Mouse (Mus musculus) liver, postnatal 0 days (tissue): ENCODE results near the gene Rassf6. TPM values are rescaled to one million over a fixed set of nuclear protein-coding genes. Genes with fewer than 3 reads are reported as not detected.
A peak's percentile ranks its signal among the peaks of the same experiment; 100 is the strongest.

Source experiments
- ATAC-seq: fragments of 200-750 bp; cut with Nextera tagmentation; 2 replicates; pipeline ENCODE4 v1.8.0; 2017; ENCODE audit warnings: mild to moderate bottlenecking, moderate library complexity
- DNase-seq: peaks from one replicate; pipeline ENCODE4 v3.0.0-alpha.2; 2016
- H3K27ac ChIP-seq: fragments of 300-500 bp; sonication (generic); 2 replicates; pipeline ENCODE4 v1.5.1; 2014; ENCODE audit warnings: antibody characterized with exemption, moderate library complexity, mild to moderate bottlenecking, low read depth
- H3K27me3 ChIP-seq: fragments of 300-500 bp; sonication (generic); 2 replicates; pipeline ENCODE4 v1.6.1; 2014; ENCODE audit warnings: low read length, control low read depth, mixed read lengths; ENCODE audit not compliant: insufficient read depth
- H3K36me3 ChIP-seq: fragments of 300-500 bp; sonication (generic); replicated peaks from 2 replicates; pipeline ENCODE4 v1.6.1; 2014; ENCODE audit warnings: mild to moderate bottlenecking, control low read depth, low read length, moderate library complexity, mixed read lengths; ENCODE audit not compliant: insufficient read depth
- H3K4me1 ChIP-seq: fragments of 300-500 bp; sonication (generic); 2 replicates; pipeline ENCODE4 v1.6.1; 2014; ENCODE audit warnings: antibody characterized with exemption, mild to moderate bottlenecking, control low read depth; ENCODE audit not compliant: insufficient read depth
- H3K4me2 ChIP-seq: fragments of 300-500 bp; sonication (generic); 2 replicates; pipeline ENCODE4 v1.6.1; 2014; ENCODE audit warnings: low read depth, mild to moderate bottlenecking, low read length, moderate library complexity, mixed read lengths
- H3K4me3 ChIP-seq: fragments of 300-500 bp; sonication (generic); 2 replicates; pipeline ENCODE4 v1.5.1; 2014; ENCODE audit warnings: low read depth, low read length
- H3K9ac ChIP-seq: fragments of 300-500 bp; sonication (generic); replicated peaks from 2 replicates; pipeline ENCODE4 v1.6.1; 2014; ENCODE audit warnings: mild to moderate bottlenecking, moderate library complexity
- H3K9me3 ChIP-seq: fragments of 300-500 bp; sonication (generic); 2 replicates; pipeline ENCODE4 v1.6.1; 2016; ENCODE audit warnings: mild to moderate bottlenecking, control low read depth, low read length, mixed read lengths
- CTCF ChIP-seq: sonication (generic); IDR thresholded peaks from 2 replicates; pipeline ENCODE4 v1.5.1; 2016; ENCODE audit warnings: antibody characterized with exemption, low read depth
- EP300 ChIP-seq: IDR thresholded peaks from 2 replicates; pipeline ENCODE4 v1.6.1; 2016; ENCODE audit warnings: antibody characterized with exemption, low read depth, mild to moderate bottlenecking
- WGBS: fragments of 180-500 bp; shearing (Covaris S2); extraction: QIAGEN DNeasy Blood & Tissue Kit; methylation state at CpG from one replicate; pipeline ENCODE4 v1.1.7; 2014; ENCODE audit not compliant: insufficient replicate concordance; 5-methylcytosine and 5-hydroxymethylcytosine counted together
- polyA plus RNA-seq: library from polyadenylated mRNA; unstranded; fragments of >200 nt; fragmentation: Nextera tagmentation; extraction: Ambion mirVana; gene quantifications from 2 replicates; pipeline ENCODE4 v1.2.1, GENCODE M21; 2015

The Rassf6 gene
- 7.1 and 7.9 TPM in 2 replicates for polyA plus RNA-seq

- peak within 1 kb of the TSS; percentile 85 for H3K27ac ChIP-seq
- H3K27me3 ChIP-seq = no peaks in the 10 kb centered on the region
- ATAC-seq (peak; percentile 98), DNase-seq (peak; percentile 83)
- peak within 1 kb of the TSS; percentile 39 for H3K4me3 ChIP-seq
- peak within 1 kb of the TSS; percentile 62 for H3K4me2 ChIP-seq
- WGBS = 8% methylated on average over 26 of the region's 26 CpGs
- no peak for TF ChIP-seq EP300
- no peak for TF ChIP-seq CTCF
- peak within 1 kb of the TSS; percentile 46 for H3K9ac ChIP-seq
- no peaks in the 10 kb centered on the region for H3K36me3 ChIP-seq
- no peaks in the 10 kb centered on the region for H3K9me3 ChIP-seq
- no peaks in the 10 kb centered on the region for H3K4me1 ChIP-seq
These were observed at the start of gene Rassf6 for GRCm38 (mm10) chr5:90640286-90641217. Gene Rassf6 (minus strand): TSS chr5:90640657.

- H3K4me2 ChIP-seq = no peak overlapping the region
- WGBS = 35% methylated on average over 8 of the region's 8 CpGs
- no peak overlapping the region for H3K4me3 ChIP-seq
- H3K36me3 ChIP-seq = no peaks in the 10 kb centered on the region
- H3K4me1 ChIP-seq = peaks cover 7% of the 10 kb centered on the region; the same call in 1 of the 2 replicates
- DNase-seq (peak; percentile 72), ATAC-seq (peak; percentile 100)
- H3K9me3 ChIP-seq = no peaks in the 10 kb centered on the region
- peak overlapping the region; percentile 73 for H3K27ac ChIP-seq
- H3K9ac ChIP-seq = no peak overlapping the region
- no peaks in the 10 kb centered on the region for H3K27me3 ChIP-seq
- TF ChIP-seq EP300 (peak; percentile 74), CTCF (no peak)
These were observed 49.1 kb upstream of the Rassf6 start for GRCm38 (mm10) chr5:90689426-90690128.

GRCm38 (mm10) chr5:90687913-90688312 is 47.5 kb upstream of the Rassf6 start:
- DNase-seq (no peak), ATAC-seq (no peak)
- no peaks in the 10 kb centered on the region for H3K27me3 ChIP-seq
- WGBS = 88% methylated on average over 10 of the region's 10 CpGs
- H3K36me3 ChIP-seq = no peaks in the 10 kb centered on the region
- H3K4me3 ChIP-seq = no peak overlapping the region
- peaks cover 7% of the 10 kb centered on the region; the same call in 1 of the 2 replicates for H3K4me1 ChIP-seq
- no peak overlapping the region for H3K9ac ChIP-seq
- no peaks in the 10 kb centered on the region for H3K9me3 ChIP-seq
- H3K4me2 ChIP-seq = no peak overlapping the region
- no peak overlapping the region for H3K27ac ChIP-seq
- no peak for TF ChIP-seq CTCF
- no peak for TF ChIP-seq EP300

GRCm38 (mm10) chr5:90684994-90685393 is 44.5 kb upstream of the Rassf6 start:
- H3K4me2 ChIP-seq = no peak overlapping the region
- H3K4me3 ChIP-seq = no peak overlapping the region
- H3K36me3 ChIP-seq = no peaks in the 10 kb centered on the region
- H3K9ac ChIP-seq = no peak overlapping the region
- peaks cover 7% of the 10 kb centered on the region; the same call in 1 of the 2 replicates for H3K4me1 ChIP-seq
- 54% methylated on average over 4 of the region's 4 CpGs for WGBS
- no peak for DNase-seq
- H3K27ac ChIP-seq = no peak overlapping the region
- TF ChIP-seq EP300 (no peak), CTCF (no peak)
- ATAC-seq = no peak
- no peaks in the 10 kb centered on the region for H3K27me3 ChIP-seq
- H3K9me3 ChIP-seq = no peaks in the 10 kb centered on the region

- no peak for DNase-seq
- 72% methylated on average over 4 of the region's 4 CpGs for WGBS
- H3K27me3 ChIP-seq = no peaks in the 10 kb centered on the region
These were observed 41.4 kb upstream of the Rassf6 start for GRCm38 (mm10) chr5:90681842-90682241.

GRCm38 (mm10) chr5:90677560-90677959 is 37.1 kb upstream of the Rassf6 start:
- no peaks in the 10 kb centered on the region for H3K36me3 ChIP-seq
- H3K9ac ChIP-seq = no peak overlapping the region
- no peaks in the 10 kb centered on the region for H3K4me1 ChIP-seq
- DNase-seq = no peak
- H3K4me2 ChIP-seq = no peak overlapping the region
- no peak for ATAC-seq
- H3K27ac ChIP-seq = no peak overlapping the region
- H3K4me3 ChIP-seq = no peak overlapping the region
- TF ChIP-seq EP300 = no peak
- TF ChIP-seq CTCF = no peak
- WGBS = 59% methylated on average over 2 of the region's 2 CpGs
- H3K9me3 ChIP-seq = no peaks in the 10 kb centered on the region
- no peaks in the 10 kb centered on the region for H3K27me3 ChIP-seq

More at GRCm38 (mm10) chr5:90681842-90682241, 41.4 kb upstream of the Rassf6 start:
- Histone ChIP-seq H3K4me1 (no peaks in the 10 kb centered on the region), H3K36me3 (no peaks in the 10 kb centered on the region), H3K27ac (no peak overlapping the region), H3K4me3 (no peak overlapping the region), H3K9ac (no peak overlapping the region), H3K4me2 (no peak overlapping the region), H3K9me3 (no peaks in the 10 kb centered on the region)
- no peak for ATAC-seq
- TF ChIP-seq EP300 (no peak), CTCF (no peak)
